Mouse (Mus musculus): ENCODE results near the gene Zfp420. TPM values are rescaled to one million over a fixed set of nuclear protein-coding genes. Genes with fewer than 3 reads are reported as not detected.

Zfp420 gene
- polyA plus RNA-seq, 1 experiment from 2014 or later, result 3.3 TPM

GRCm38 (mm10) chr7:29818619-29819254 is 41.0 kb upstream of the Zfp420 start:
- peak; percentile 62 for ATAC-seq
- H3K4me3 ChIP-seq (ENCODE audit: low read depth, low read length), result peak overlapping the region; percentile 61
- no peaks in the 10 kb centered on the region for H3K9me3 ChIP-seq (ENCODE audit: low read length)
- TF ChIP-seq EP300 (IDR thresholded peaks at IDR 0.05), result no peak
- no peak for TF ChIP-seq CTCF (IDR thresholded peaks at IDR 0.05)
- H3K4me2 ChIP-seq (replicated peaks; ENCODE audit: low read depth, low read length), result peak overlapping the region; percentile 64
- peaks cover 16% of the 10 kb centered on the region; the same call in 1 of the 2 replicates for H3K4me1 ChIP-seq (ENCODE audit: insufficient read depth, low read depth, low read length)
- H3K36me3 ChIP-seq (ENCODE audit: insufficient read depth, low read length), result no peaks in the 10 kb centered on the region
- H3K27ac ChIP-seq (ENCODE audit: low read length), result peak overlapping the region; percentile 45
- H3K27me3 ChIP-seq (replicated peaks; ENCODE audit: insufficient read depth, low read length), result no peaks in the 10 kb centered on the region
- DNase-seq (ENCODE audit: low spot score), result peak; percentile 92
- 2% methylated on average over 12 of the region's 12 CpGs for WGBS
- H3K9ac ChIP-seq (replicated peaks; ENCODE audit: low read depth), result peak overlapping the region; percentile 37

GRCm38 (mm10) chr7:29828001-29828400 is 31.8 kb upstream of the Zfp420 start:
- Histone ChIP-seq H3K27me3 (replicated peaks; ENCODE audit: insufficient read depth, low read length) (no peaks in the 10 kb centered on the region), H3K9ac (replicated peaks; ENCODE audit: low read depth) (no peak overlapping the region), H3K4me1 (ENCODE audit: insufficient read depth, low read depth, low read length) (no peaks in the 10 kb centered on the region), H3K27ac (ENCODE audit: low read length) (no peak overlapping the region), H3K36me3 (ENCODE audit: insufficient read depth, low read length) (peaks cover 27% of the 10 kb centered on the region), H3K9me3 (ENCODE audit: low read length) (no peaks in the 10 kb centered on the region; the same call in 1 of the 2 replicates), H3K4me2 (replicated peaks; ENCODE audit: low read depth, low read length) (no peak overlapping the region), H3K4me3 (ENCODE audit: low read depth, low read length) (no peak overlapping the region)
- DNase-seq (ENCODE audit: low spot score) (no peak), ATAC-seq (no peak)
- WGBS, result 87% methylated on average over 12 of the region's 12 CpGs
- no peak for TF ChIP-seq EP300 (IDR thresholded peaks at IDR 0.05)
- TF ChIP-seq CTCF (IDR thresholded peaks at IDR 0.05), result no peak

GRCm38 (mm10) chr7:29829804-29830203 is 30.0 kb upstream of the Zfp420 start:
- Histone ChIP-seq H3K27me3 (replicated peaks; ENCODE audit: insufficient read depth, low read length) (no peaks in the 10 kb centered on the region), H3K36me3 (ENCODE audit: insufficient read depth, low read length) (peaks cover 27% of the 10 kb centered on the region), H3K9me3 (ENCODE audit: low read length) (no peaks in the 10 kb centered on the region; the same call in 1 of the 2 replicates), H3K4me1 (ENCODE audit: insufficient read depth, low read depth, low read length) (no peaks in the 10 kb centered on the region), H3K9ac (replicated peaks; ENCODE audit: low read depth) (no peak overlapping the region), H3K4me2 (replicated peaks; ENCODE audit: low read depth, low read length) (no peak overlapping the region), H3K4me3 (ENCODE audit: low read depth, low read length) (no peak overlapping the region), H3K27ac (ENCODE audit: low read length) (no peak overlapping the region)
- ATAC-seq, result no peak
- DNase-seq (ENCODE audit: low spot score), result no peak
- WGBS, result 79% methylated on average over 12 of the region's 12 CpGs
- TF ChIP-seq EP300 (IDR thresholded peaks at IDR 0.05) (no peak), CTCF (IDR thresholded peaks at IDR 0.05) (no peak)

- Histone ChIP-seq H3K4me1 (ENCODE audit: insufficient read depth, low read depth, low read length) (no peaks in the 10 kb centered on the region), H3K4me3 (ENCODE audit: low read depth, low read length) (no peak overlapping the region), H3K36me3 (ENCODE audit: insufficient read depth, low read length) (no peaks in the 10 kb centered on the region), H3K27ac (ENCODE audit: low read length) (no peak overlapping the region), H3K9me3 (ENCODE audit: low read length) (no peaks in the 10 kb centered on the region), H3K27me3 (replicated peaks; ENCODE audit: insufficient read depth, low read length) (no peaks in the 10 kb centered on the region), H3K9ac (replicated peaks; ENCODE audit: low read depth) (no peak overlapping the region), H3K4me2 (replicated peaks; ENCODE audit: low read depth, low read length) (no peak overlapping the region)
- DNase-seq (ENCODE audit: low spot score) (no peak), ATAC-seq (no peak)
- TF ChIP-seq CTCF (IDR thresholded peaks at IDR 0.05) (no peak), EP300 (IDR thresholded peaks at IDR 0.05) (no peak)
- 96% methylated on average over 1 of the region's 1 CpGs for WGBS
Measured at GRCm38 (mm10) chr7:29836816-29837215, 23.0 kb upstream of the Zfp420 start.

GRCm38 (mm10) chr7:29839256-29839655 is 20.5 kb upstream of the Zfp420 start:
- no peak overlapping the region for H3K4me2 ChIP-seq (replicated peaks; ENCODE audit: low read depth, low read length)
- no peak overlapping the region for H3K27ac ChIP-seq (ENCODE audit: low read length)
- no peaks in the 10 kb centered on the region for H3K9me3 ChIP-seq (ENCODE audit: low read length)
- 0 out of 2 replicates have a peak, but pooled peaks cover 2% of the 10 kb centered on the region for H3K36me3 ChIP-seq (ENCODE audit: insufficient read depth, low read length)
- WGBS, result 75% methylated on average over 3 of the region's 3 CpGs
- TF ChIP-seq CTCF (IDR thresholded peaks at IDR 0.05), result no peak
- TF ChIP-seq EP300 (IDR thresholded peaks at IDR 0.05), result no peak
- no peak overlapping the region for H3K4me3 ChIP-seq (ENCODE audit: low read depth, low read length)
- no peaks in the 10 kb centered on the region for H3K4me1 ChIP-seq (ENCODE audit: insufficient read depth, low read depth, low read length)
- ATAC-seq (no peak), DNase-seq (ENCODE audit: low spot score) (no peak)
- no peaks in the 10 kb centered on the region for H3K27me3 ChIP-seq (replicated peaks; ENCODE audit: insufficient read depth, low read length)
- no peak overlapping the region for H3K9ac ChIP-seq (replicated peaks; ENCODE audit: low read depth)

- ATAC-seq, result no peak
- Histone ChIP-seq H3K9me3 (ENCODE audit: low read length) (no peaks in the 10 kb centered on the region), H3K4me3 (ENCODE audit: low read depth, low read length) (no peak overlapping the region), H3K36me3 (ENCODE audit: insufficient read depth, low read length) (0 out of 2 replicates have a peak, but pooled peaks cover 4% of the 10 kb centered on the region), H3K4me2 (replicated peaks; ENCODE audit: low read depth, low read length) (no peak overlapping the region), H3K27me3 (replicated peaks; ENCODE audit: insufficient read depth, low read length) (no peaks in the 10 kb centered on the region), H3K4me1 (ENCODE audit: insufficient read depth, low read depth, low read length) (no peaks in the 10 kb centered on the region), H3K9ac (replicated peaks; ENCODE audit: low read depth) (no peak overlapping the region), H3K27ac (ENCODE audit: low read length) (no peak overlapping the region)
- WGBS, result 83% methylated on average over 1 of the region's 1 CpGs
- TF ChIP-seq EP300 (IDR thresholded peaks at IDR 0.05), result no peak
- no peak for TF ChIP-seq CTCF (IDR thresholded peaks at IDR 0.05)
- no peak for DNase-seq (ENCODE audit: low spot score)
Measured at GRCm38 (mm10) chr7:29842105-29842504, 17.7 kb upstream of the Zfp420 start.
